Mouse (Mus musculus) gastrocnemius, postnatal 25 days (tissue): ENCODE measurements at regions not wholly inside any gene's neighbourhood (a gene's known extent, or its start where the extent isn't known, plus 50 kb on each side); places are given as distances from the start of the nearest gene placed in this dataset.
A peak's percentile ranks its signal among the peaks of the same experiment; 100 is the strongest.

Experiments used
- DNase-seq: peaks from one replicate; pipeline ENCODE4 v3.0.0; 2022

- DNase-seq: peak; percentile 22
Observed at GRCm38 (mm10) chr15:87261497-87261896, 282.6 kb upstream of the Fam19a5 start.

DNA sequence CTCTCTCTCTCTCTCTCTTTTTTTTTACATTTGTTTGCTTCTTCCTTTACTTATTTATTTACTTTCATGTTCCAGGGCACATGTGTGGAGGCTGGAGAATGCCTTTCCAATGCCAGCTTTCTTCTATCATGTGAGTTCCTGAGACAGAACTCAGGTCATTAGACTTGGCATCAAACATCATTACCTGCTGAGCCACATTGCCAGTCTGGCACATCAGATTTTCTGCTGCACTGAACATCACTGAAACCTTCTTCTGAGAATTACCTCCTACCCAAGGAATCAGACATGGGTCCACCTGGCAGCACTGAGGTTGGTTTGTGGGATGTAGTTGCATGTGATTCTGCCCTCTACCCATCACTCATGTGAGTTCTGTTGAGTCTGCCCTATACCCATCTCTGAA lies 279.2 kb upstream of the Fam19a5 start:
- DNase-seq: no peak

GRCm38 (mm10) chr15:87290987-87291529 lies 253.0 kb upstream of the Fam19a5 start:
- DNase-seq: no peak

GRCm38 (mm10) chr15:87319896-87320295 lies 224.2 kb upstream of the Fam19a5 start:
- no peak for DNase-seq

DNA sequence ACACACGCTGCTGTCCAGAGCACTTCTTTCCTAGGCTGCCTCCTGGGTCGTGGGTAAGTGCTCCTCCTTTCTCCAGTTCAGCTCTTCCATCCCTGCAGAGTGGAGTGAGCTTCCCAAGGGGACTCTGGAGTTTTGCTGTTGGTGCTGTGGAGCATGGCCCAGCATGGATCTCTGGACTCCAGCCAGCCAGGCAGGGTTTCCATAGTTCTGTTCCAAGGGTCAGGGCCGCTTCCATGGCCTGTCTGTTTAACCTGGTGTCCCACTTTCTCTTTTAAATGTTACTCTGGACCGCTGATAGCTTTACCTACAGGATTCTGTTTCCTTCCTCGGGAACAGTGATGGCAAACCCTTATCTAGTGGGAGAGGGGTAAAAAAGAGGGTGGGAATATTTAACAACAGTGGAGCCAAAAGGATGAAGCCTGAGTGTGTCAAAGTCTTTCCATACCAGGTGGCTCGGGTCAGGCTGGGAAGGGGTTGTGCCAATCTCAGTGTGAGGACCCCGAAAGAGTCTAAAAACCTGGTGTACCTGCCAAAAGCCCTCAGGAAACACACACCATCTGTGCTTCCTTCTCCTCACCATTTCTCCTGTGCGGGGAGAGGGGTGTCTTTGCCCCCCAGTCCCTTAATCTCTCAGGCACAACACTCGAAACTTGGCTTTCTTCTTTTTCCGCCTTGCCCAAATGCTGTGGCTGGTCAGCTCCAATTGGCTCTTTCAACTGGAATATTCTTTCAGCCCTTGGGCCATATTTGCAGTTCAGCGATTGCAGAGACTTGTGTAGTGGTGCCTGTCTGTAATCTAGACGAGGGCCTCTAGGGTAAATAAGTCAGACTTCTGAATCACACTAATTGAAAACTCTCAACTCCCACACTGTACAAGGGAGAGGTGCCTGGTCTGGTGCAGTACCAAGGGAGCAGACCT lies 222.8 kb upstream of the Fam19a5 start:
- DNase-seq: no peak

DNA sequence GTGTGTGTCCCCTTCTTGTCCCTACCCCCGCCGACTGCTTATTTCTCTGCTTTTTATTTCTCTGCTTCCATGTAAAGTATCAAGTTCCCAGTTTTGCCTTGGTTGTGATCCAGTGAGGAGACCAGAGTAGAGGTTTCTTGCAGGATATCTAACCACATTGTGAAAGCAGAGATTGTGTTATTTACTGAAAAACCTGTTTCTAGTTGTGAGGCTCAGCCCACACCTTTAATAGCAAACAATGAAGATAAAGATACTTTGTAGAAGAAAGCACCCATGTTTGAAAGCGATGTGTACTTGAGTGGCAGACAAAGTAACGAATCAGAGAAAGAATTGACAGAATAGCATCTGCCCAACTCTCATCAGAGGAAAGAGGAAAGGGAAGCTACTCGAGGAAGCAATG lies 218.7 kb upstream of the Fam19a5 start:
- DNase-seq: no peak

- DNase-seq: no peak
Observed at GRCm38 (mm10) chr15:87326281-87326680, 217.8 kb upstream of the Fam19a5 start.

GRCm38 (mm10) chr15:87332441-87332840 lies 211.7 kb upstream of the Fam19a5 start:
- no peak for DNase-seq

DNA sequence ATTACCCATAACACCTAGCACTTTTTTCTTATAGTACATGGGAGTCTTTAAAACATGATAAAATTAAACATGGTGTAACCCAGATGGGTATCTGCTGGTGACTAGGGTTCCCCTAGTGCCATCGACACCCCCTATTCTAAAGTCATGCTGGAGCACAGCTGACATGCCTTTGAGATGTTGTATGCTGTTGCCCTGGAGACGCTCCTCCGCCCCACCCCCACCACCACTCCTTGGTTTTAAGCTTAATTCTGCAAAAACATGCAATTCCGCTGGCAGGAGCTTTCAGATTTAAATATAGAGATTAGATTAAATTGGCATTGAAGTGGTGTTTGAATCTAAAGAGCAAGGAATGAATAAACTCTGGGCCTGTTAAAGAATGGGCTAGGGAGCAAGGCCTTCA lies 210.6 kb upstream of the Fam19a5 start:
- no peak for DNase-seq

DNA sequence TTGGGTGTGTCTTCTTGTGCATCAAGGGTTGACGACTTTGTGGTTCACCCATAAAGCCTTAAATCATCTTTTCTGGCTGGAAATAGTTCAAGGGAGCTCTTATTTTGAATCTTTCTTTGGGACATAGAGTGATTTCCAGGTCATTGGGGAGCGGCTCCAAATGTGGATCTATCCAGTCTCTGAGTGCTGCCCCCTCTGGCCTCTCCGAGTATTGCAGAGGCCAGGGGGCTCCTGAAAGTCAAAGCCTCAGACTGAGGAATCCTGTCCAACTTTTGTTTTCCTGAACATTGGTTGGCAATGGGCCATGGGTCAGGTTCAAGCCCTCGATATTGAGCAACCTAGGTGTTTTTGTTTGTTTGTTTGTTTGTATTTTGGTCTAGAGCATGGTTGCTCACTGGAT lies 209.7 kb upstream of the Fam19a5 start:
- no peak for DNase-seq

DNA sequence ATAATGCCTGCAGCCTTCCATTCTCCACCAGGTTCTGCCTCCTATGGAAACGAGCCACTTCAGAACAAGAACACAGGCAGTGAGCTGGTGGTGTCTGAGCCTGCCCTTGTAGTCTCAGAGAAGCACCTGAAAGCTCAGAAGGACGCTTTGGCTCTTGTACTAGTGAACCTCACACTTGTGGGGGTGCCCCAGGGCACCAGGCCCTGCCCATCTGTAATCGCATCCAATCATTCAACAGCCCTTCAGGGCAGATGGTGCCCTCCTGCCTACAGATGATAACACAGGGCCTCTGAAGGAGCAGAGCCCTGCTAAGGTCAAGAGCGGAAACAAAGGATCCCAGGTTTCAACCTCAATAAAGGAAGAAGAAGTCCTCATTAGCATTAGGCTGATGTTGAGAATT lies 208.8 kb upstream of the Fam19a5 start:
- no peak for DNase-seq

- no peak for DNase-seq
Observed at GRCm38 (mm10) chr15:87335737-87336136, 208.4 kb upstream of the Fam19a5 start.

- no peak for DNase-seq
Observed at GRCm38 (mm10) chr15:87339904-87340303, 204.2 kb upstream of the Fam19a5 start.

- no peak for DNase-seq
Observed at GRCm38 (mm10) chr15:87342656-87343055, 201.4 kb upstream of the Fam19a5 start.

GRCm38 (mm10) chr15:87345826-87346225 lies 198.3 kb upstream of the Fam19a5 start:
- no peak for DNase-seq

DNA sequence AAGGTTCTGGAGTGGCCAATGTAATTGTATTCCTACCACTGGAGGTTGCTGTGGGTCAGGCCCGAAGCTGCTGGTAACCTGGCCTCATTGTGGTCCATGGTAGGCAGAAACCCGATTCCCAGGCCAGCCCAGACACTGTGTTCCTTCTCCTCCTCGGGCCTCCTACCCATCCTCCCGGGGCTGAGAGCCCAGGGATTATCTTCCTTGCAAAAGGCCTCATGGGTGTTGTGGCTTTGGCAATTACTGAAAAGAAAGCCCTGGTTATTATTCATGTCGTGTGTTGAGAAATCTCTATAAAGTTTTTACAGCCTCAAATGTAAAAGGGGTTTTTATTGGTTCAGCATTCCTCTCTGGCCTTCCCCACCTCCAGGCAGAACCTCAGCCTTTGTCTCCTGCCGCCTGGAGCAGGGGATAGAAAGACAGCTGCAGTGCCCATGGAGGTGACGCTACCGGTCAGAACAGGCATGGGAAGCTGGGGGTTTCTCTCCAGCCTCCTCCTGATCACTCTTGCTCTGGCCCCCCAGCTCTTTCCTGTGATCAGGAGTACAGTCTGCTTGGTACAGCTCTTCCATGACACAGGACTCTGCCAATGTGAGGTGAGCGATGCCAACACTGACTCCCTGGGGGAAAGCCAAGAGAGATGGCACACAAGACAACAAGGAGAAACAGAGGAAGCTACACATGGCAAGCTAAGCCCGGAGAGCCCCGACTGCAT lies 194.4 kb upstream of the Fam19a5 start:
- DNase-seq: no peak

DNA sequence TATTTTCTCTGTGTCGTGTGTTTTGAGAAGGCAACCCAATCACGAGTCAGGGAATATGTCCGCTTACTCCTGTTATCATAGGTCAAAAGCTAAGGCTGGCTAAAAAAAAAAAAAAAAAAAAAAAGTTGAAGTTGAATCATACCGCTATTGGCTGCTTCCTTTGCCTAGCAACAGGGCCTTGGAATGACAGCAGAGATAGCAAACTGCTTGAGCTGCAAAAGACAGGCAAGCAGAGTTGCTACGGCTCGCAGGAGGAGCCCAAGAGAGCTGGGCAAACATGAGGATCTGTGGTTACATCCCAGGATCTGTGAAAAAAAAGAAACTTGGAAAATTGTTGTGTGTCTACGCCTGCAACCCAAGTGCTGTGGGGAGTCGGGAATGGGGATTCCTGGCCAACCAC lies 191.3 kb upstream of the Fam19a5 start:
- no peak for DNase-seq

- DNase-seq: no peak
Observed at GRCm38 (mm10) chr15:87353886-87354285, 190.2 kb upstream of the Fam19a5 start.

- DNase-seq: no peak
Observed at GRCm38 (mm10) chr15:87360457-87360856, 183.6 kb upstream of the Fam19a5 start.

GRCm38 (mm10) chr15:87365712-87366361 lies 178.3 kb upstream of the Fam19a5 start:
- no peak for DNase-seq

DNA sequence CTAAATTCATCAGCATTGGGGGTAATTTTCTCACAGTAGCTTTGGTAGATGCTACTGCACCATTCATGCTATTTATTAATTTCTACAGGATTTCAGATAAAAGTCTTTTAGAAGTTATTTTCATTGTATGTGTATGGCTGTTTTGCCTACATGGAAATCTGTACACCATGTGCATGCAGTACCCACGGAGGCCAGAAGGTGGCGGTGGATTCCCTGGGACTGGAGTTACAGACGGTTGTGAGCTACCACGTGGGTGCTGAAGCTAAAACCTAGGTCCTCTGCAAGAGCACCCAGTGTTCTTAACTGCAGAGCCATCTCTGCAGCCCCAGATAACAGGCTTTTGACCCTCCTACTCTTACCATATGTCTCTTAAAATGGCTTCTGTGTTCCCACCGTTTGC lies 176.7 kb upstream of the Fam19a5 start:
- DNase-seq: no peak

DNA sequence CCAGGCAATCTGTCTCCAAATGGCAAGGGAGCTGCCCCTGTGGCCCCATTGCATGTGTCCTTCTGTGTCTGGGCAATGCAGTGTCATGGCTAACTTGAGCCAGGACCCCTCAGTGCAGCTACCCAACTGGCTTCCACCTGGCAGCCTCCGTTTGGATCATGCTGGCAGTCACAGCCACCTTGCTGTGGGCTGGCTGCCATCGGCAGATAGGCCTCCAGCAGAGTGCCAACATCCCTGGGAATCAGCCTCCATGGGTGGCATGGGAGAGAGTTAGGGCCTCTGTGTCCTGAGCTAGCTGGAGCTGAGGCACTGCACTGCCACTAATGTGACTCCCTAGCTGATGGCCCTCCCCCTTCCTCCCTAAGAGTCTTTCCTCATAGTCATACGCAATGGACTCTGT lies 174.7 kb upstream of the Fam19a5 start:
- no peak for DNase-seq

DNA sequence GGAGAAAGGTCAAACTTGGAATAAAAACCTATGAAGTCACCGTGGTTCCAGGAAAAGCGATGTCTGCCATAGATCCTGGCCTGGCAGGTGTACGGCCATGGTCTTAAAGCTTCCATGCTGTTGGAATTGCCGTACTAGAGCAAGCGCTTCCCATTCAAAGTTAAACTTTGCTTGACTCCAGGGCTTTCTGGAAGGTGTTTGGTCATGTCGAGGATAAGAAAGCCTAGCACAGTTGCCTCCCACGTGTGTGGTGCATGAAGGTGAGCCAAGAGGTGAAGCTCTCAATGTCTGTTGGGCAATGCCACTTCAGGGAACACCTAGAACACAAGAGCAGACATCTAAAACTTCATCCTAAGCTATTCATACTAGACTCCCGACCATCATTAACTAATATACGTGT lies 174.3 kb upstream of the Fam19a5 start:
- DNase-seq: no peak
